Mouse (Mus musculus) ES-E14 (cell line): ENCODE results near the gene Ccl28.
"Not testable (repeated sequence)": the region's sequence is repeated elsewhere in the genome, so short reads cannot be mapped to it uniquely, and the experiment has no call there.

Source experiments
- CHD2 ChIP-seq: IDR thresholded peaks from 2 replicates; pipeline ENCODE4 v1.6.1; 2014; ENCODE audit warnings: mild to moderate bottlenecking, low read depth, low read length, inconsistent platforms
- HCFC1 ChIP-seq: IDR thresholded peaks from 2 replicates; pipeline ENCODE4 v1.6.1; 2012; ENCODE audit warnings: low read length, inconsistent platforms, borderline replicate concordance; ENCODE audit not compliant: insufficient read depth
- ZNF384 ChIP-seq: IDR thresholded peaks from 2 replicates; pipeline ENCODE4 v1.6.1; 2012; ENCODE audit warnings: low read depth, low read length, inconsistent platforms

DNA sequence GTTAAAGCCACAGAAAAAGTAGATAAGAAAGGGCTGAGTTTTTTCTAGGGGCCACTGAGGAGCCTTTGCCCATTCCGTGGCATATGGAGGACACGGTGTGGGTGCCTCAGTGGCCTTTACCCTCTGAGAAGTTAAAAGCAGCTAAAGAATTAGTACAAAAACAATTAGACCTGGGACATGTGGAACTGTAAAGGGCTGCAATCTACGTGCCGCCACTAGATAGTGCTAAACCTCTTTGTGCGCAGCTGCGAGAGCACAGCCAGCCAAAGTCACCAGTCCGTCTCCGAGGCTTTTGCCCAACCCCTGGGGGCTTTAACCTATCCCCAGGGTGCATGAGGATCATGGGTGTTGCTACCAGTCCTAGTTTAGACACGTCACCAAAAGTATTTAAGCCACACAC lies 37.8 kb downstream of the Ccl28 start:
- TF ChIP-seq ZNF384, CHD2, HCFC1: not testable (repeated sequence)
